Mouse (Mus musculus) embryo, embryonic 9.5 days (tissue): ENCODE measurements around the gene Zmynd8.

Experiments
- DNase-seq: peaks from one replicate; pipeline ENCODE4 v3.0.0-alpha.2; 2017; ENCODE audit errors: extremely low spot score

Zmynd8 gene

GRCm38 (mm10) chr2:165860447-165860846 lies 38.4 kb downstream of the Zmynd8 start:
- DNase-seq: no peak

GRCm38 (mm10) chr2:165858453-165859384 lies 40.1 kb downstream of the Zmynd8 start:
- DNase-seq: peak; percentile 65

GRCm38 (mm10) chr2:165857841-165858426 lies 40.9 kb downstream of the Zmynd8 start:
- DNase-seq: peak; percentile 72

- DNase-seq: peak; percentile 50
Measured at GRCm38 (mm10) chr2:165857395-165857831, 41.4 kb downstream of the Zmynd8 start.

GRCm38 (mm10) chr2:165856611-165857200 lies 42.1 kb downstream of the Zmynd8 start:
- DNase-seq: no peak

- DNase-seq: no peak
Measured at GRCm38 (mm10) chr2:165855641-165856301, 43.0 kb downstream of the Zmynd8 start.

GRCm38 (mm10) chr2:165854207-165854968 lies 44.4 kb downstream of the Zmynd8 start:
- no peak for DNase-seq

GRCm38 (mm10) chr2:165852896-165853633 lies 45.8 kb downstream of the Zmynd8 start:
- DNase-seq: no peak

GRCm38 (mm10) chr2:165852453-165852852 lies 46.4 kb downstream of the Zmynd8 start:
- DNase-seq: no peak

GRCm38 (mm10) chr2:165851811-165852415 lies 46.9 kb downstream of the Zmynd8 start:
- DNase-seq: no peak

- DNase-seq: no peak
Measured at GRCm38 (mm10) chr2:165850826-165851225, 48.0 kb downstream of the Zmynd8 start.

- DNase-seq: no peak
Measured at GRCm38 (mm10) chr2:165849129-165849528, 49.7 kb downstream of the Zmynd8 start.

GRCm38 (mm10) chr2:165846787-165847186 lies 52.0 kb downstream of the Zmynd8 start:
- DNase-seq: no peak

- DNase-seq: no peak
Measured at GRCm38 (mm10) chr2:165845490-165845889, 53.3 kb downstream of the Zmynd8 start.

GRCm38 (mm10) chr2:165843350-165843749 lies 55.5 kb downstream of the Zmynd8 start:
- no peak for DNase-seq

- DNase-seq: no peak
Measured at GRCm38 (mm10) chr2:165842241-165842640, 56.6 kb downstream of the Zmynd8 start.

- no peak for DNase-seq
Measured at GRCm38 (mm10) chr2:165841805-165842204, 57.0 kb downstream of the Zmynd8 start.

GRCm38 (mm10) chr2:165840852-165841251 lies 58.0 kb downstream of the Zmynd8 start:
- DNase-seq: no peak

GRCm38 (mm10) chr2:165839317-165839652 lies 59.5 kb downstream of the Zmynd8 start:
- no peak for DNase-seq

GRCm38 (mm10) chr2:165838606-165839316 lies 60.1 kb downstream of the Zmynd8 start:
- DNase-seq: no peak
